Mouse (Mus musculus): ENCODE results near the gene Lrrc25. TPM values are rescaled to one million over a fixed set of nuclear protein-coding genes. Genes with fewer than 3 reads are reported as not detected.

The Lrrc25 gene
- polyA plus RNA-seq, 1 experiment from 2014 or later, result 1.2 TPM

DNA sequence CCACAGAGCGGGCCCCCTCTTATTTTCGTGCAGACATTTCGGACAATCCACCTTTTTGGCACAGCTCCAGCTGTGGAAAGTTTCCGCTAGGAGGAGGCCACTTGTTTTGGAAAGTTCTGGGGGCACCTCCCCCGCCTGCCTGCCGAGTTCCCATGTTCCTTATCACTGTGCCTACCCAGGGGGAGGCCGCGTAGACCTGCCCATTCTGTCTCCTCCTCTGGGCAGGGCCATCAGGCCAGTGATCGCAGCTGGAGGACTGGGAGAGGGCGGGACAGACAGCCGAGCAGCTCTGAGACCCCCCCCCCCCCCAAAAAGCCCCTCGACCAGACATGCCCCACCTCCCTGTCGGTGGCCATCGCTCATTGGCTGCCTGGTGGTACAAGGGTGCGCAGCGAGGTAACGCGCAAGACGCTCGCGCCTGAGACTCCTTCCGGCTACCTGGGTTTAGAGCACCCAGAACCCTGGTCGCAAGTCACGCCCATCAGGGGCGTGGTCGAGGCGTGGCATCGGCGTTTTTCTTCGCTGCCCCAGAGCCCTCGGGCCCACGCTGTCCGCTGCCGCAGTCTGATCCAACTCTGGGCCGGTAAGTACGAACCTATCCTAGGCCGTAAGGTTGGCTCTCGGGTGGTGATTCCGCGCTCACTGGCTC lies 21.9 kb upstream of the Lrrc25 start, which contains the start of gene Isyna1:
TSS of gene Isyna1 (plus strand) at position 413 of the 649 bp plus-strand sequence.
- no peaks in the 10 kb centered on the region for H3K27me3 ChIP-seq (replicated peaks)
- under 1% methylated on average over 38 of the region's 40 CpGs for WGBS
- H3K9ac ChIP-seq, result peak within 1 kb of the TSS; percentile 58
- peak within 1 kb of the TSS; percentile 75 for H3K27ac ChIP-seq
- peak within 1 kb of the TSS; percentile 91 for H3K4me2 ChIP-seq
- H3K4me3 ChIP-seq, result peak within 1 kb of the TSS; percentile 61
- ATAC-seq (replicated peaks), result peak; percentile 85
- no peaks in the 10 kb centered on the region for H3K9me3 ChIP-seq
- H3K36me3 ChIP-seq (replicated peaks), result peaks cover 6% of the 10 kb centered on the region; the same call in 1 of the 2 replicates
- peaks cover 43% of the 10 kb centered on the region for H3K4me1 ChIP-seq

DNA sequence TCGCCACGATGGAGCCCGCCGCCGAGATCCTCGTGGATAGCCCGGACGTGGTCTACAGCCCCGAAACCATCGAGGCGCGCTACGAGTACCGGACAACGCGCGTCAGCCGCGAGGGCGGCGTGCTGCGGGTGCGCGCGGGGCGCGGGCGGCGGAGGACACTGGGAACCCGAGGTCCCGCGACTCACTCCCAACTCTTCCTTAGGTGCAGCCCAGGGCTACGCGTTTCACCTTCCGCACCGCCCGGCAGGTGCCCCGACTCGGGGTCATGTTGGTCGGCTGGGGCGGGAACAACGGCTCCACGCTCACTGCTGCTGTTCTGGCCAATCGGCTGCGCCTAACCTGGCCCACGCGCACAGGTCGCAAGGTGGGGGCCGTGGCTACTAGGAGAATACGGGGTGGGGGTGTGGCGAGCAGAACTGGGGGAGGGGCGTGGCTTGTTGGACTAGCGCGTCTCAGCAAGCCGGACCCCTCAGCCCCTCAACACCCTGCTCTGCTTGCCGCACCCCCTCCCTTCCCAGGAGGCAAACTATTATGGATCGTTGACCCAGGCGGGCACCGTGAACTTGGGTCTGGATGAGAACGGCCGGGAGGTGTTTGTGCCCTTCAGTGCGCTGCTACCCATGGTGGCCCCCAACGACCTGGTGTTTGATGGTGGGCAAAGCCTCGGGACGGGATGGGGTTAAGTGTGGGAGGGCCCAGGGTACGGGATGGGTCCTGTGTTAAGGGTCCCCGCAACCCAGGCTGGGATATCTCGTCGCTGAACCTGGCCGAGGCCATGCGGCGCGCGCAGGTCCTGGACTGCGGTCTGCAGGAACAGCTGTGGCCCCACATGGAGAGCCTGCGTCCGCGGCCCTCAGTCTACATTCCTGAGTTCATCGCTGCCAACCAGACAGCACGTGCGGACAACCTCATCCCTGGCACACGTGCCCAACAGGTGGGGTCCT lies 21.1 kb upstream of the Lrrc25 start:
- WGBS, result 11% methylated on average over 82 of the region's 82 CpGs
- H3K36me3 ChIP-seq (replicated peaks), result peaks cover 4% of the 10 kb centered on the region; the same call in 1 of the 2 replicates
- H3K4me3 ChIP-seq, result peak overlapping the region; percentile 61
- H3K27me3 ChIP-seq (replicated peaks), result no peaks in the 10 kb centered on the region
- peak overlapping the region; percentile 91 for H3K4me2 ChIP-seq
- H3K27ac ChIP-seq, result peak overlapping the region; percentile 75
- H3K9me3 ChIP-seq, result no peaks in the 10 kb centered on the region
- ATAC-seq (replicated peaks), result peak; percentile 31
- peak overlapping the region; percentile 58 for H3K9ac ChIP-seq
- peaks cover 51% of the 10 kb centered on the region for H3K4me1 ChIP-seq

DNA sequence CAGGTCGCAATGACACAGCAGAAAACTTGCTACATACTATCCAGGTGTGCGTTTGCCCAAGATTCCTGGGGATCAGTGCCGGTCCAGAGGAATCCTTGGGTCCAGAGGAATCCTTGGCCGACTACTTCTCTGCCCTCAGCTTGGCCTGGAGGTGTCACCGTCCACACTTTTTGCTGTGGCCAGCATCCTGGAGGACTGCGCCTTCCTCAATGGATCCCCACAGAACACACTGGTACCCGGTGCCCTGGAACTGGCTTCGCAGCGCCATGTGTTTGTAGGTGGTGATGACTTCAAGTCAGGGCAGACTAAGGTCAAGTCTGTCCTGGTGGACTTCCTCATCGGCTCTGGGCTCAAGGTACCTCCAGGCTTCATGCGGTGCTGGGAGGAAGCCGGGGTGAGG lies 20.1 kb upstream of the Lrrc25 start:
- H3K27ac ChIP-seq, result no peak overlapping the region
- peaks cover 1% of the 10 kb centered on the region; the same call in 1 of the 2 replicates for H3K36me3 ChIP-seq (replicated peaks)
- no peak for ATAC-seq (replicated peaks)
- peak overlapping the region; percentile 91; the same call in 1 of the 2 replicates for H3K4me2 ChIP-seq
- H3K27me3 ChIP-seq (replicated peaks), result no peaks in the 10 kb centered on the region
- H3K9me3 ChIP-seq, result no peaks in the 10 kb centered on the region
- peaks cover 61% of the 10 kb centered on the region for H3K4me1 ChIP-seq
- H3K9ac ChIP-seq, result no peak overlapping the region
- WGBS, result 95% methylated on average over 12 of the region's 12 CpGs
- no peak overlapping the region for H3K4me3 ChIP-seq

DNA sequence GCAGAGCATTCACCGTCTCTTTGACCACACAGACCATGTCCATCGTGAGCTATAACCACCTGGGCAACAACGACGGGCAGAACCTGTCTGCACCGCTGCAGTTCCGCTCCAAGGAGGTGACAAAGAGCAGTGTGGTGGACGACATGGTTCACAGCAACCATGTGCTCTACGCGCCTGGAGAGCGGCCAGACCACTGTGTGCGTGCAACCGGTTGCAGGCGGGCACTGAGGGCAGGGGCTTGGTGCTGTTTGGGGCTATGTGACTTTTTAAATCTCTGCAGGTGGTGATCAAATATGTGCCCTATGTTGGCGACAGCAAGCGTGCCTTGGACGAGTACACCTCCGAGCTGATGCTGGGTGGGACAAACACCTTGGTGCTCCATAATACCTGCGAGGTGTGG lies 19.7 kb upstream of the Lrrc25 start:
- H3K4me1 ChIP-seq, result peaks cover 65% of the 10 kb centered on the region
- ATAC-seq (replicated peaks), result no peak
- WGBS, result 95% methylated on average over 18 of the region's 18 CpGs
- no peaks in the 10 kb centered on the region for H3K36me3 ChIP-seq (replicated peaks)
- H3K27me3 ChIP-seq (replicated peaks), result no peaks in the 10 kb centered on the region
- H3K4me2 ChIP-seq, result no peak overlapping the region; the same call in 1 of the 2 replicates
- no peak overlapping the region for H3K27ac ChIP-seq
- no peak overlapping the region for H3K9ac ChIP-seq
- no peaks in the 10 kb centered on the region for H3K9me3 ChIP-seq
- H3K4me3 ChIP-seq, result no peak overlapping the region

DNA sequence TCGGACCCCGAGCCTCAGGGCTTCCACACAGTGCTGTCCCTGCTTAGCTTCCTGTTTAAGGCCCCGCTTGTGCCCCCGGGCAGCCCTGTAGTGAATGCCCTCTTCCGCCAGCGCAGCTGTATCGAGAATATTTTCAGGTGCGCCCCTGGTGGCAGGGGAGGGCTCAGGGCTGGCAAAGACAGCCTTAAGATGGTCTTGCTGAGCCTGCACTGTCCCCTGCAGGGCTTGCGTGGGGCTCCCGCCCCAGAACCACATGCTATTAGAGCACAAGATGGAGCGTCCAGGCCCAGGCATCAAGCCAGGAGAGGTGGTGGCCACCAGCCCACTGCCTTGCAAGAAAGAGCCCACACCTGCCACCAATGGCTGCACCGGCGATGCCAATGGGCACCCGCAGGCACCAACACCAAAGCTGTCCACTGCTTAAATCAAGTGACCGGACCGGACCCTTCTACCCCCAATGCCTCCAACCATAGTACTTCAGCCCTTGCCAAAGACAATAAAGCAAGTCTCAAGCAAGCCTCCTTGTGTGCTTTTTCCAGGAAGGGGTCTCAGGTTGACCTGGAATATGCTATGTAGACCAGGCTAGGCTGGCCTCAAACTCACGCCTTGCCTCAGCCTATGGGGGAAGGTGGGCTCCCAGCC lies 19.1 kb upstream of the Lrrc25 start:
- ATAC-seq (replicated peaks), result no peak
- Histone ChIP-seq H3K4me2 (peak overlapping the region; percentile 59), H3K27ac (no peak overlapping the region), H3K9ac (no peak overlapping the region), H3K27me3 (replicated peaks) (no peaks in the 10 kb centered on the region), H3K36me3 (replicated peaks) (no peaks in the 10 kb centered on the region), H3K9me3 (no peaks in the 10 kb centered on the region), H3K4me3 (no peak overlapping the region), H3K4me1 (peaks cover 71% of the 10 kb centered on the region)
- 83% methylated on average over 17 of the region's 17 CpGs for WGBS

DNA sequence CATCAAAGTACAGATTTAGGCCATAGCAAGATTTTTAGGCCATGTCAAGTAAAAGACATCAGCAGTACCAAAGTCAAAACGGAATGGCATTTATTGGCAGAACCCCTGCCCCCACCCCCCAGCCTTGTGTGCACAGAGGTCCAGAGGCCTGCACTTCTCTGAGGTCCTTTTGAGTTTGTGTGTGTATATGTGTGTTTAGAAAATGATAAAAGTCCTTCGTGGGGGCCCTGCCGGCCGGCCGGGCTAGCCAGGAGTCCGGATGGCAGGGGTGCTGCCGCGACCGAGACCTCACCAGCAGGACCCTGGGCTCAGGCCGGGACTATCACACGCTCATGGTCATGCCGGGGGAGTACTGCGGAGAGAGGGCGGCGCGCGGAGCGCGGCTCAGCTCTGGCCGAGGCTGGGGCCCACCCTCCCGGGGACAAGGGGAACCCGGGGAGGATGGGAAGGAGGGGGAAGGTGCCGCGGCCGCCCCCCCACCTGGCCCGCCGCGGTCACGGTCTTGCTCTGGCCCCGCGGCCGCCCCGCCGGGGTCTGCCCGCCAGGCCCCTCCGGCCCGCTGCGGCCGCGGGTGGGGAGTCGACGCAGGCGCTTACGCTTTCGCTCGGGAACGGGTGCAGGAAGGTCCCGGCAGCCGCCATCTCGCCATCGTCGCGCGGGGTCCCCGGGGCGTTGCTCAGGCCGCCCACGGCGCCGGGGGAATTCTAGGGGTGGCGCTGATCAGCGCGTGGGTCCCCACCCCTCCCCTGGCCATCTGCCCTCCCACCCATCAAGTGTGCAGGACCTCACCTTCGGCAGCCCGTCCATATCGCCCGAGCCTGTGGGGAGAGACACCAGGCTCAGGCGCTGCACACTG lies 18.3 kb upstream of the Lrrc25 start:
- Histone ChIP-seq H3K27me3 (replicated peaks) (no peaks in the 10 kb centered on the region), H3K27ac (peak overlapping the region; percentile 25; the same call in 1 of the 2 replicates), H3K9ac (peak overlapping the region; percentile 43), H3K9me3 (no peaks in the 10 kb centered on the region), H3K36me3 (replicated peaks) (no peaks in the 10 kb centered on the region), H3K4me3 (peak overlapping the region; percentile 34), H3K4me2 (peak overlapping the region; percentile 59), H3K4me1 (peaks cover 71% of the 10 kb centered on the region)
- no peak for ATAC-seq (replicated peaks)
- 10% methylated on average over 59 of the region's 68 CpGs for WGBS

DNA sequence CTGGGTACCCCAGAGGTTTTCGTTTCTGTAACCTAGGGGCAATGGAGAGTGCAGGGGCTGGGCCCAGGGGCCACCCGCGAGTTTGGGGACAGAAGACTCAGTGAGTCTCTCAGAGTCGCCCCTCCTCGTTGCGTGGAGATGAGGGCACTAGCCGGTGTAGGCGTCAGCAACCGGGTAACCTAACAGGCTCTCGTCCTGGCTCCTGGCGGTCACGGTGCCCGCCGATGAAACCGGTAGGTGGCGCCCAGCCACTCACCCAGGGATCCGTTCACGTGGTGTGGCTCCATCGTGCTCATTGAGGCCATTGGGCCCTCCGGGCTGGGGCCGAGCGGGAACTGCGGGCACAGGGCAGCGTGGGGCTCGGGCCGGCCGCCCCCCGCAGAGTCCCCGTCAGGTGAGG lies 17.7 kb upstream of the Lrrc25 start:
- H3K4me1 ChIP-seq, result peaks cover 71% of the 10 kb centered on the region
- 3% methylated on average over 29 of the region's 29 CpGs for WGBS

DNA sequence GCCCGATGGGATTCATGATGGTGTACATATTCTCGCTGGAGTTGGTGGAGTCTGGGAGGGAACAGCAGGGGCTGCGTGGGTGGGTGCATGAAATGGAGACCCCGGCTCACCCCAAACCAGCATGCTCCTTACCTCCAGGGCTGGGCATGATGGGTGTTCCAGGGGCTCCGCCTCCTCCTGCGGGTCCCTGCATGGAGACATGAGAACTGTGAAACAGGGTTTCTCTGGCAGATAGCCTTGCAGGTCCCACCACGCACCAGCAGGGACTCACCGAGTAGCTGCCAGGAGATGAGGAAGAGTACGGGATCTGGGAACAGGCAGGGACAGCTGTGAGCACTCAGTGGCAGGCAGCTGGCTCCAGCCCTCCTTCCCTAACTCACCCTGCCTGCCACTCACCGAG lies 17.2 kb upstream of the Lrrc25 start:
- Histone ChIP-seq H3K36me3 (replicated peaks) (no peaks in the 10 kb centered on the region), H3K27me3 (replicated peaks) (no peaks in the 10 kb centered on the region), H3K27ac (peak overlapping the region; percentile 25; the same call in 1 of the 2 replicates), H3K9ac (peak overlapping the region; percentile 43; the same call in 1 of the 2 replicates), H3K4me1 (peaks cover 69% of the 10 kb centered on the region), H3K4me2 (peak overlapping the region; percentile 59), H3K9me3 (no peaks in the 10 kb centered on the region), H3K4me3 (peak overlapping the region; percentile 34)
- ATAC-seq (replicated peaks), result no peak
- 15% methylated on average over 10 of the region's 10 CpGs for WGBS

More for the DNA sequence above, 17.7 kb upstream of the Lrrc25 start:
- H3K27ac ChIP-seq, result peak overlapping the region; percentile 25; the same call in 1 of the 2 replicates
- H3K36me3 ChIP-seq (replicated peaks), result no peaks in the 10 kb centered on the region
- peak; percentile 3; the same call in 1 of the 2 replicates for ATAC-seq (replicated peaks)
- no peaks in the 10 kb centered on the region for H3K9me3 ChIP-seq
- peak overlapping the region; percentile 43; the same call in 1 of the 2 replicates for H3K9ac ChIP-seq
- peak overlapping the region; percentile 34 for H3K4me3 ChIP-seq
- no peaks in the 10 kb centered on the region for H3K27me3 ChIP-seq (replicated peaks)
- peak overlapping the region; percentile 59 for H3K4me2 ChIP-seq

DNA sequence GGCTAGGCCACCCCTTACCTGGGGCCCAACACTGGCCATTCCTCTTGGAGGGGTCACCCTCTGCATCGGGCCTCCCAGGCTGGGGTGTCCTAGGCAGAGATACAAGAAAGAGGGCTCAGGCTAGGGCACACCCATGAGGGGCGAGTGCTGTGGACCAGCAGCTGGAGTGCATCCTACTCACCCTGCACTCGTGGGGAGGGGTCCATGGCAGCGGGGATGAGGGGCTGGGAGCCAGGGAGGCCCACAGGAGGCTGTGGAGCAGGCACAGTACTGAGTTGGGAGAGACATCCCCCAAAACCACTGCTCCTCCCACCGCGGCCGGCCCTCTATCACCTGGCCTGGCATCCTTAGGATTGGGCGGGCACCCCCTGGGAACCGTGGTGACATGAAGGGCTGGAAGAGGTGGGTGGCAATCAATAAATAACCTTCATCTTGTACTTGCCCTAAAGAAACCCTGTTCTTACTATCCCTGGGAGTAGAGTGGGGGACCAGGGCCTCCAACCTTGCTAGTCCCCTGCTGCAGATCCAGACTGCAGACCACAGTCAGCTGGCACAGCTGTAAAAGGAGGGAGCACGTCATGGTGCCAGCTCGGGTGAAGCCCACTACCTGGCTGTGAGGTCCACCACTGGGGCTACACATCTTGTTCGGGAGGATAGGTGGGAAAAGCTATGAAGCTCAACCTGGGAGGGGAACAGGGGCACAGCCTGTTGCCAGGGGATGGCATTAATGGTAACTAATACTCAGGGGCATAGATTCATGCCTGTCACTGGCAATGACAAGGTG lies 16.3 kb upstream of the Lrrc25 start:
- Histone ChIP-seq H3K9me3 (no peaks in the 10 kb centered on the region), H3K4me2 (no peak overlapping the region), H3K27me3 (replicated peaks) (no peaks in the 10 kb centered on the region), H3K4me1 (peaks cover 66% of the 10 kb centered on the region), H3K9ac (no peak overlapping the region), H3K36me3 (replicated peaks) (no peaks in the 10 kb centered on the region), H3K27ac (no peak overlapping the region; the same call in 1 of the 2 replicates), H3K4me3 (no peak overlapping the region)
- no peak for ATAC-seq (replicated peaks)
- WGBS, result 83% methylated on average over 12 of the region's 12 CpGs

DNA sequence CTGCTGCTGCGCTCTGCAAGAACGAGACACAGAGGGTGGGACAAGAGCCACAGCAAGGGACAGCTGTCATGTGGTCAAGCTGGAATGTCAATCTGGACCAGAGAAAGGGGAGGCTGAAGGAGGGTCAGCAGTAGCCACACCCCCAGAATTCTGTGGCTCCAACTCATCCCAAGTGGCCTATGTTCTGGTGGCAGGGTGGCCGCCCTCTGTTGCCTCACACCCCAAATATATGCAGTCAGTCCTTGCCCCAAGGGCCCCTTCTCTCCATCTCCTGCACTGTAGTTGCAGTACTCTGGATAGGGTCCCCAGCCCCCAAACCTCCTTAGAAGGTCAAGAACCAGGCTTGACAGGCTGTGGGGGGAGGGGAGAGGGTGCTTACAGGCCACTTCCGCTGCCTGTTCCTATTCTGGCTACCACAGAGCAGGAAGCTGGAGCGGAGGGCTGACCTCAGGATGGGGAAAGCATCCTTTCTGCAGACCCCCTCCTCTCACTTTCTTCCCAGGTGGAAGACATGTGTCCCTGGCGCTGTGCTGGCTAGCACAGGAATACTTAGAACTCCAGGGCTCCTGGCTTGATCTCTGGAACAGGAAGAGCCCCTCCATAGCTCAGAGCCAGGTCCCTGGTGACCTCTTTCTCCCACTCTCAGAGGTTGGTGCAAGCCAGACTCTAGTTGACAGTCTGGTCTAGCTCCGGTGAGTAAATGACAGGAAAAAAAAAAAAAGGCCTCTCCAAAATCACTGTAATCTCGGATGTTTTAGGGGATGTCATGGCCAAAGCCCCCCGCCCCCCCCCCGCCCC lies 15.3 kb upstream of the Lrrc25 start:
- peak; percentile 27 for ATAC-seq (replicated peaks)
- Histone ChIP-seq H3K27me3 (replicated peaks) (no peaks in the 10 kb centered on the region), H3K9me3 (no peaks in the 10 kb centered on the region), H3K9ac (0 out of 2 replicates have a peak overlapping the region, but pooled peaks have one; percentile 4), H3K36me3 (replicated peaks) (no peaks in the 10 kb centered on the region), H3K4me2 (peak overlapping the region; percentile 47), H3K27ac (peak overlapping the region; percentile 80), H3K4me1 (peaks cover 63% of the 10 kb centered on the region), H3K4me3 (peak overlapping the region; percentile 15)
- WGBS, result 11% methylated on average over 10 of the region's 10 CpGs
